Mouse (Mus musculus): ENCODE results near the gene Sytl3. TPM values are rescaled to one million over a fixed set of nuclear protein-coding genes. Genes with fewer than 3 reads are reported as not detected.

Gene Sytl3
- polyA plus RNA-seq, 1 experiment from 2014 or later = 0.28 TPM

- ATAC-seq (ENCODE audit: low read depth) = no peak
- H3K4me2 ChIP-seq (ENCODE audit: low read depth, low read length) = no peak overlapping the region
Measured at GRCm38 (mm10) chr17:6787241-6787640, 128.3 kb downstream of the Sytl3 start.

More at GRCm38 (mm10) chr17:6787241-6787640, 128.3 kb downstream of the Sytl3 start:
- Histone ChIP-seq H3K27ac (ENCODE audit: low read length) (no peak overlapping the region), H3K36me3 (ENCODE audit: control insufficient read depth, insufficient read depth) (no peaks in the 10 kb centered on the region), H3K4me3 (ENCODE audit: low read depth, low read length) (no peak overlapping the region), H3K9ac (ENCODE audit: low read depth, low read length) (no peak overlapping the region), H3K4me1 (ENCODE audit: control insufficient read depth, low read depth, low read length) (peaks cover 4% of the 10 kb centered on the region; the same call in 1 of the 2 replicates), H3K27me3 (ENCODE audit: control insufficient read depth, insufficient read depth, low read depth, low read length) (0 out of 2 replicates have a peak, but pooled peaks cover 2% of the 10 kb centered on the region), H3K9me3 (replicated peaks; ENCODE audit: control insufficient read depth, low read length) (no peaks in the 10 kb centered on the region)
- 68% methylated on average over 4 of the region's 4 CpGs for WGBS (ENCODE audit: insufficient replicate concordance)

Other genes with a start within 250 kb of the Sytl3 start
- 198 and 205 TPM in 2 replicates for gene Dynlt1b, start 229.0 kb upstream of the Sytl3 start, polyA plus RNA-seq (2015; fragmentation: Nextera tagmentation; extraction: Ambion mirVana)
- 8.5 and 9.3 TPM in 2 replicates for gene Dynlt1c, start 57.4 kb upstream of the Sytl3 start, polyA plus RNA-seq (2015; fragmentation: Nextera tagmentation; extraction: Ambion mirVana)
- gene Dynlt1f, start 3.2 kb upstream of the Sytl3 start, polyA plus RNA-seq (2015; fragmentation: Nextera tagmentation; extraction: Ambion mirVana) = 64.6 and 76.0 TPM in 2 replicates
- 43.3 and 44.1 TPM in 2 replicates for gene Ezr, start 123.7 kb downstream of the Sytl3 start, polyA plus RNA-seq (2015; fragmentation: Nextera tagmentation; extraction: Ambion mirVana)